Mouse (Mus musculus): ENCODE measurements at regions not wholly inside any gene's neighbourhood (a gene's known extent, or its start where the extent isn't known, plus 50 kb on each side); places are given as distances from the start of the nearest gene placed in this dataset.
"Not testable (repeated sequence)": the region's sequence is repeated elsewhere in the genome, so short reads cannot be mapped to it uniquely, and the experiment has no call there.

GRCm38 (mm10) chr5:40882886-40883285 is 825.1 kb downstream of the Rab28 start:
- no peak for DNase-seq

DNA sequence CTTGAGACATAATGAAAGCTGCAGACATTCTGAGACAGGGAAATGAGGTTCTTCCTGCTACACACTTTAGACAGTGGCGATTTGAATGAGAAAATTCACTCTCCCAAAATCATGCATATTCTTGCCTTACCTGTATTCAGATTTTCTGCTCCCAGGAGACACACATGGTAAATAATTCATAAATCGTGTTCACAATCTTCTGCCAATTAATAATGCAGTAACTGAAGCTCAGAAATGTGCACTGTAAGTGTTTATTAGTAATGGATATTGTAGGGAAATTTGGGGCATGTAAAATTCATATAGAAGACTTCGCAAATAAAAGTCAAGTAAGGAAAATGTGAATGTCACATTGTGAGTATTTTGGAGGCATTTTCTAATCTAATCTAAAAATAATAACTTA is 830.2 kb downstream of the Rab28 start:
- DNase-seq: no peak

- DNase-seq: not testable (repeated sequence)
Observed at GRCm38 (mm10) chr5:40862349-40862748, 845.6 kb downstream of the Rab28 start.

Measured in B cell, adult 2 months (primary cell).